Mouse (Mus musculus) testis, adult 2 months (tissue): ENCODE measurements around the gene Steap2. TPM values are rescaled to one million over a fixed set of nuclear protein-coding genes. Genes with fewer than 3 reads are reported as not detected.

ENCODE experiments used
- H3K27ac ChIP-seq: fragments of 200-500 bp; 2 replicates; pipeline ENCODE4 v1.5.1; 2012; ENCODE audit warnings: low read depth, low read length; ENCODE audit not compliant: control insufficient read depth, insufficient read depth
- H3K27me3 ChIP-seq: fragments of 200-500 bp; 2 replicates; pipeline ENCODE4 v1.6.1; 2012; ENCODE audit warnings: mild to moderate bottlenecking, low read length, moderate library complexity; ENCODE audit not compliant: control insufficient read depth, insufficient read depth
- H3K36me3 ChIP-seq: fragments of 200-500 bp; 2 replicates; pipeline ENCODE4 v1.6.1; 2012; ENCODE audit warnings: mild to moderate bottlenecking, low read length; ENCODE audit not compliant: control insufficient read depth, insufficient read depth
- H3K4me1 ChIP-seq: fragments of 200-500 bp; 2 replicates; pipeline ENCODE4 v1.6.1; 2012; ENCODE audit warnings: low read length; ENCODE audit not compliant: control insufficient read depth, insufficient read depth
- H3K4me3 ChIP-seq: fragments of 200-500 bp; 2 replicates; pipeline ENCODE4 v1.5.1; 2012; ENCODE audit warnings: low read depth, mild to moderate bottlenecking, low read length, moderate library complexity, mixed read lengths; ENCODE audit not compliant: control insufficient read depth
- CTCF ChIP-seq: fragments of 200-500 bp; IDR thresholded peaks from 2 replicates; pipeline ENCODE4 v1.5.1; 2012; ENCODE audit warnings: low read depth, mild to moderate bottlenecking, inconsistent platforms, low read length, moderate library complexity; ENCODE audit not compliant: control insufficient read depth, insufficient read depth, insufficient replicate concordance
- POLR2A ChIP-seq: fragments of 200-500 bp; IDR thresholded peaks from 2 replicates; pipeline ENCODE4 v1.6.1; 2012; ENCODE audit warnings: low read depth, mild to moderate bottlenecking, inconsistent platforms, low read length, moderate library complexity; ENCODE audit not compliant: control insufficient read depth
- polyA plus RNA-seq: library from polyadenylated mRNA; depleted of rRNA; stranded (reverse); fragments of >200 nt; gene quantifications from 2 replicates; pipeline ENCODE4 v1.2.3, GENCODE M21; 2012; rRNA removed

Steap2 gene
- polyA plus RNA-seq, result 4.4 and 6.2 TPM in 2 replicates

GRCm38 (mm10) chr5:5693956-5694653, at the start of gene Steap2:
Steap2 (minus strand) TSS chr5:5694578.
- H3K4me3 ChIP-seq, result peak within 1 kb of the TSS; percentile 76
- H3K27ac ChIP-seq, result no peak within 1 kb of the TSS
- no peak; the same call in 1 of the 2 replicates for TF ChIP-seq POLR2A
- no peak for TF ChIP-seq CTCF
- no peaks in the 10 kb centered on the region for H3K36me3 ChIP-seq
- no peaks in the 10 kb centered on the region for H3K27me3 ChIP-seq
- H3K4me1 ChIP-seq, result no peaks in the 10 kb centered on the region; the same call in none of the 2 replicates

GRCm38 (mm10) chr5:5734445-5734844, 40.1 kb upstream of the Steap2 start:
- no peak overlapping the region for H3K4me3 ChIP-seq
- H3K4me1 ChIP-seq, result no peaks in the 10 kb centered on the region
- no peak for TF ChIP-seq CTCF
- TF ChIP-seq POLR2A, result no peak
- no peak overlapping the region for H3K27ac ChIP-seq
- no peaks in the 10 kb centered on the region for H3K27me3 ChIP-seq
- no peaks in the 10 kb centered on the region for H3K36me3 ChIP-seq

GRCm38 (mm10) chr5:5732858-5733257, 38.5 kb upstream of the Steap2 start:
- Histone ChIP-seq H3K27ac (no peak overlapping the region), H3K27me3 (no peaks in the 10 kb centered on the region)
- TF ChIP-seq CTCF, result no peak
- TF ChIP-seq POLR2A, result no peak

DNA sequence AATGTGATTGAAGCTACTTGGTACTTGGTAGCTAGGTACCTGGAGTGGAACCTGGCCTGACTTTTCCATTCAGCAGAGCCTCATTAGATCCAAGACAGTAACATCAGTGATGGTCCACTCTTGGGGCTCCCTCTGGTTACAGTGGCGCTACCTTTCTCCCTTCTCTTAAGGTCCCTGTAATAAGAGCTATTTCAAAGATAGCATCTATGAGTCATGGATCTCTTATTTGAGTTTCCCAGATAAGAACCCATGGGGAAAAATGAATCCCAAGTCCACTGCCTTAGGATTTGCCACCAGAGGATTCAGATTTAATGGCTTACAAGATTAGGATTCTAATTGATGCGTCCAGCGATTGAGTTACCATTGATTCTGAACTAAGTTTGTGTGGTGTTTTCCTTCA, 37.8 kb upstream of the Steap2 start:
- TF ChIP-seq CTCF (no peak), POLR2A (no peak)
- H3K4me1 ChIP-seq, result no peaks in the 10 kb centered on the region
- no peaks in the 10 kb centered on the region for H3K27me3 ChIP-seq
- H3K36me3 ChIP-seq, result no peaks in the 10 kb centered on the region
- no peak overlapping the region for H3K27ac ChIP-seq
- H3K4me3 ChIP-seq, result no peak overlapping the region

More at GRCm38 (mm10) chr5:5732858-5733257, 38.5 kb upstream of the Steap2 start:
- Histone ChIP-seq H3K4me3 (no peak overlapping the region), H3K4me1 (no peaks in the 10 kb centered on the region), H3K36me3 (no peaks in the 10 kb centered on the region)

- Histone ChIP-seq H3K4me3 (no peak overlapping the region), H3K4me1 (no peaks in the 10 kb centered on the region), H3K27me3 (no peaks in the 10 kb centered on the region), H3K27ac (no peak overlapping the region), H3K36me3 (no peaks in the 10 kb centered on the region)
- TF ChIP-seq CTCF, result no peak
- TF ChIP-seq POLR2A, result no peak
These were observed 35.5 kb upstream of the Steap2 start for GRCm38 (mm10) chr5:5729904-5730303.

DNA sequence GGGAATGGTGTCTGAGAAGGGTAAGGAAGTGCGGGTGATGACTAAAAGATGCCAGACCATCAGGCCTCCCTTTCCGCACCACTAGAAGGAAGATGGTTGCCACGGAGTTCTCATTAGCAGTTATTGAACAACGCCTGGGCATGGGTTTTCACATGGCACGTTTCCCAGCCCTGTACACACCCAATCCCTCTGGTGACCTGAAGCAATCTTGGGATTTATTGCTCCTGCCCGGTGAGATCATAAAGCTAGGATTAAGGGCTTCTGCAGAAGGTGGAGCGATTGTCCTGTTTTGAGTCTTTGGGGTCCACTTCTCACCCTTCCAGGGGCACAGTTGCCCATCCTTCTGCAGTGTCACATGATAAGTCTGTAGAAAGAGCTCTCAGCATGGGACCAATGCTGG, 27.8 kb upstream of the Steap2 start:
- no peaks in the 10 kb centered on the region for H3K36me3 ChIP-seq
- no peak overlapping the region for H3K27ac ChIP-seq
- H3K4me1 ChIP-seq, result no peaks in the 10 kb centered on the region
- no peak overlapping the region for H3K4me3 ChIP-seq
- H3K27me3 ChIP-seq, result no peaks in the 10 kb centered on the region
- TF ChIP-seq POLR2A (no peak), CTCF (no peak)

DNA sequence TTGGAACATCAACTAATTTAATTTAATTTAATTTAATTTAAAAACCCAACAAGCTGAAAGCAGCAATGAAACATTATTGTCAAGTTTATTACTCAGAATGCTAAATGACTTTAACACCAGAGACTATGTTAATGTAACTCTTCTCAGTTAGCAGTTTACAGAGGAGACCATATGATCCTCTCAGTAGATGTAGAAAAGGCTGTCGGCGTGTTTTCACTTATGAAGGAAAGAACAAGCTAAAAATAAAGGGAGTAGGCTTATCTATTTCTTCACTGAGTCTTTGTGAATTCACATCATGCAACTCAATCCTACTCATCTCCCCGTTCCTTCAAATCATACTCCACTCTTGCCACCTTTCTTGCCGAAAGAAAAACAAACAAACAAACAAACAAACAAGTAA, 16.7 kb upstream of the Steap2 start:
- Histone ChIP-seq H3K4me1 (no peaks in the 10 kb centered on the region), H3K4me3 (no peak overlapping the region), H3K27ac (no peak overlapping the region), H3K36me3 (no peaks in the 10 kb centered on the region), H3K27me3 (no peaks in the 10 kb centered on the region)
- no peak for TF ChIP-seq POLR2A
- TF ChIP-seq CTCF, result no peak
